Mouse (Mus musculus): ENCODE data around the gene Rab31.

Gene Rab31

GRCm38 (mm10) chr17:65783182-65784161, 10.9 kb upstream of the Rab31 start:
- in situ Hi-C loops (cut with MboI; ENCODE audit: low sequenced_read_pairs) = no loop called here

- in situ Hi-C loops (cut with MboI; ENCODE audit: low sequenced_read_pairs) = no loop called here
These were observed 10.1 kb upstream of the Rab31 start, which contains the start of gene Ppp4r1 for GRCm38 (mm10) chr17:65782551-65783141. Gene Ppp4r1, plus strand, starts transcription at chr17:65782573.

DNA sequence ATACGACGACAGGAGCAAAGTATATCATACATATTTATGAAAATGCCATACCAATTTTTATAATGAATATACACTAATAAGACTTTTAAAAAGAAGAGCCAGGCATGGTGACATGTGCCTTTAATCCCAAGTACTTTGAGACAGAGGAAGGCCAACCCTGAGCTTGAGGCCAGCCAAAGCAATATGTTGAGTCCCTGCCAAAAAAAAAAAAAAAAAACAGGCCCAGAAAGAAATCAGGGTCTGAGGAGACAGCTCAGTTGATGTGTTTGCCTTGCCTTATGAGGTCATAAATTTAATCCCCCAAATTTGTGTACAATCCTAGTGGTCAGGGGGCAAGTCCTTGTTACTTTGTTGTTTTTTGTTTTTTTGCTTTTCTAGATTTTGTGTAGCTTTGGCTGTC, 8.4 kb upstream of the Rab31 start:
- in situ Hi-C loops (cut with MboI; ENCODE audit: low sequenced_read_pairs) = no loop called here

GRCm38 (mm10) chr17:65777461-65777860, 4.9 kb upstream of the Rab31 start:
- in situ Hi-C loops (cut with MboI; ENCODE audit: low sequenced_read_pairs) = no loop called here

GRCm38 (mm10) chr17:65776228-65776627, 3.7 kb upstream of the Rab31 start:
- in situ Hi-C loops (cut with MboI; ENCODE audit: low sequenced_read_pairs) = no loop called here

GRCm38 (mm10) chr17:65774439-65774838, 1.9 kb upstream of the Rab31 start:
- in situ Hi-C loops (cut with MboI; ENCODE audit: low sequenced_read_pairs) = no loop called here

GRCm38 (mm10) chr17:65773617-65774016, 1.1 kb upstream of the Rab31 start:
- in situ Hi-C loops (cut with MboI; ENCODE audit: low sequenced_read_pairs) = no loop called here

DNA sequence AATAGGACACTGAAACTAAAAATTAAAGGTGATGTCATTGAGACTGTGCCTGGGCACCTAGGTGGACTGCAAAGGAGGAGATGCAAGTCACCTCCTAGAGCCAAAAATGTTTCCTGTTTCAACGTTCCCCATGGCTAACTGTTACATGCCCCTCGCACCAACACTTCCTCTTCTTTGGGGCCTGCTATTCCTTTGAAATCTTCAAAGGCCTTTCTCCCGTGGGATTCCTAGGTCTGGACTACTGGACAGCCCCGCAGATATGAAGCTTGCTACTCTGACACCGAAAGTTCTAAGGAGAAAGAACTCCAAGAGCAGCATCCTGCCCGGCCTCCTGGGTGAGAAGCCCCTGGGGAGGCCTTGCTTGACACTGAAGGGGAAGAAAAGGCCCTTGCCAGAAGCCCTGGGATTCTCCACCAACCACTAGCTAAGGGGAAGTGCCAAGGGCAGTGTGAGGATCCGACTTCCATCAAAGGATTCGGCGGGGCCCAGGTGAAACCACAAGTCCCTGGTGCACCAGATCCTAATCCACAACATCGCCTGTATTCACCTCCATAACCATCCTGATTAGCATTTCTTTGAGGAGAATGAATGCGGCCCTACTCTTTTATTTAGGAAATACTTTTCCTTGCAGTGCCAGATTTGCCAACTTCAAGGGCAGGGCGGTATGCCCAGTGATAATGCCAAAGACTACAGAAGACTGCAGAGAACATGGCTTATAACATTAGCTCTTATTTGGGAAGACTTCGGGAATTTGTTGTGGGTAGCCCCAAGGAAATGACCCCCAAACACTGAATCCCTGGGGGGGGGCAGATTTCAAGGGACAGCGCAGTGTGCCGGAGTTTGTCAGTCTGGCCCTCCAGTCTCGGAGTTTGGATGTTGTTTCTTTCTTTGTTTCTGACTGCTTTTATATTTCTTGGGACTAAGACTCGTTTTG, 1.3 kb downstream of the Rab31 start:
- in situ Hi-C loops (cut with MboI; ENCODE audit: low sequenced_read_pairs) = no loop called here

DNA sequence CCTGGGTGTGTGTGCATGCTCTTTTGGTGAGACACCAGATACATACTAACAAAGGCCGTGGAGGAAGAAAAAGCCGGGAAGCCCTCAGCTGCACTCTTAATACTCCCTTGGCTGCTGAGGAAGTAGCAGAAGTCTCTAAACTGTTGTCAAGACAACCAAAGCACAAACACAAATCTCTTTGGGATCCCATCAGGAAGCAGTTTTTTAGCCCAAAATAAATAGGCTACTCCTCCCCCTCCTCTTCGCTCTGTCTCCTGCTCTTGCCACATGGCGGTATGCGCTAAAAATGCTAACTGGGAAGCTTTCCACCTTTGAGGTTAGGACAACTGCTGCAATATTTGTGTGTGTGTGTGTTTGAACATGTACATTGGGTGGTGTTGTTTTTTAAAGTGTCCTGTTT, 4.1 kb downstream of the Rab31 start:
- in situ Hi-C loops (cut with MboI; ENCODE audit: low sequenced_read_pairs) = no loop called here

DNA sequence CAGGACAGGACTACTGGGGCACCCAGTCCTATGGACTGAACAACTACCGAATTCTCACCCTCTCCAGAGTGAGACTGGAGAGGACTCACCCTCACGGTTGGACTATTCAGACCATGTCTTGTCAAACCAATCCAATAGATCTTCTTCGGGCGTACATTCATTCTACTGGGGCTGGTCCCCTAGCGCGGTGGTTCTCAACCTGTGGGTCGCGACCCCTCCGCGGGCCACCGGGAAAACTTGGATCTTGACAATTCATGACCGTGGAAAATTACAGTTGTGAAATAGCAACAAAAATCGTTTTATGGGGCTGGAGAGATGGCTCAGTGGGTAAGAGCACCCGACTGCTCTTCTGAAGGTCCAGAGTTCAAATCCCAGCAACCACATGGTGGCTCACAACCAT, 9.3 kb downstream of the Rab31 start:
- in situ Hi-C loops (cut with MboI; ENCODE audit: low sequenced_read_pairs) = no loop called here

- in situ Hi-C loops (cut with MboI; ENCODE audit: low sequenced_read_pairs) = no loop called here
These were observed 15.4 kb downstream of the Rab31 start for GRCm38 (mm10) chr17:65757150-65757549.

DNA sequence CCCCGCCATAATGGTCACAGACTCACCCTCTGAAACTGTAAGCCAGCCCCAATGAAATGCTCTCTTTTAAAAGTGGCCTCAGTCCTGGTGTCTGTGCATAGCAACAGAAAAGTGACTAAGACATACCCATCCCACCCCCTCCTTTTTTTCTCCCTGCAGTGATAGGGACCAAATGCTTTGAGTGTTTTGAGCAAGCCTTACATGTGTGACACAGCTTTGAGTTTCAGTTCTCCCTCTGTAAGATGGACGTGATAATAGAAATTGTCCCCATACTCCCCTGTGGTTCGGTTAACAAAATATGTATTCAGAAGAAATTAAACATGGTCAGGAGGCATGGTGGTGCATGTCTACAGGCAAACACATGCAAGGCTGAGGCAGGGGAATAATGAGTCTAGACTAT, 16.7 kb downstream of the Rab31 start:
- in situ Hi-C loops (cut with MboI; ENCODE audit: low sequenced_read_pairs) = no loop called here

DNA sequence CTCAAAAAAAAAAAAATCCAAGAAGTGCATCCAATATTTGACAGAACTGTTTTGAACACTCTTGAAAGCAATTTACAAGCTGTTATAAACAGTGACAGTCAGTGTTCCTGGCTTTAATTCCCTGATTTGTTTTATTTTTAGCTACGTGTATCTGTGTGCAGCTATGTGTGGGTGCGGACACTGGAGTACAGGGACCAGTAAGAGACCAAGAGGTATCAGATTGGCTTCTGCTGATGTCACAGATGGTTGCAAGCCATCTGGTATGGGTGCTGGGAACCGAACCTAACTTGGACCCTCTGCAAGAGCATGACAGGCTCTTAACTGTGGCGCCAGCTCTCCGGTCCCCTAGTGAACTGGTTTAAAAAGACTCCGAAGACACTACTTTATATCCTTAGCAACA, 19.4 kb downstream of the Rab31 start:
- in situ Hi-C loops (cut with MboI; ENCODE audit: low sequenced_read_pairs) = no loop called here

- in situ Hi-C loops (cut with MboI; ENCODE audit: low sequenced_read_pairs) = no loop called here
These were observed 22.3 kb downstream of the Rab31 start for GRCm38 (mm10) chr17:65750301-65750700.

DNA sequence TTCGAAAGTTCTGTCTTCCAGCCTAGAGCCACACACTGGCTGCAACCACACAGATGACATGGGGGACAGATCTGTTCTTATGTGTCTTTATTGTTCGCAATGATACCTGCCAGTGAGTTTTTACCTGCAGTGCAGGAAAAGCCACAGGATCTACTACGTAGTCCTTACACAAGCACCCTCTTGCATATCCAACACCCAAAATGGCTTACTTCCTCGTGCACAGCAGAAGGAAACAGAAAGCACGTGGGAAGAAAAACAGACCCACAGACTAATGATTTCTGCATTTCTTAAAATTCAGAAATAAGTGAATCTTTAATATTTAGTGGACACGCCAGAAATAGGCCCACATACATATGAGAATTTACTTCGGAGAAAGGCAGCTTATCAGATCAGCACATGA, 22.7 kb downstream of the Rab31 start:
- in situ Hi-C loops (cut with MboI; ENCODE audit: low sequenced_read_pairs) = no loop called here

DNA sequence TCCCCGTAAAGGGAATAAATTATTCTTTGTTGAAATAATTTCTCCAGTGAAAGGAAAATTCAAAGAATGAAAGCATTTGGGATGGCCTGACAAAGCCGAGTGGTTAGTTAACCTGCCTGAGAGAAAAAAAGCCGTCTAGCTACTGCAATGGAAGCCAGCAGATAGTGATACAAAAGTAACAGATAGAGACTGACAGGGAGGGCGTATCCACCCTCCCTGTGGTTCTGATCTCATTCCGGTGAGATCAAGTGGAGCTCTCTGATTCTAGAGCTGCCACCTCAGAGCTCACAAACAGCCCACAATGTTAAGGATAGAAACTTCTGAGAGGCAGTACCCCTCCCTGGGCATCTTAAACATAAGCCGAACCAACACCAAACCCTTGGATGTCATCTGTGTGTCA, 23.6 kb downstream of the Rab31 start:
- in situ Hi-C loops (cut with MboI; ENCODE audit: low sequenced_read_pairs) = no loop called here

GRCm38 (mm10) chr17:65746314-65746713, 26.2 kb downstream of the Rab31 start:
- in situ Hi-C loops (cut with MboI; ENCODE audit: low sequenced_read_pairs) = no loop called here

DNA sequence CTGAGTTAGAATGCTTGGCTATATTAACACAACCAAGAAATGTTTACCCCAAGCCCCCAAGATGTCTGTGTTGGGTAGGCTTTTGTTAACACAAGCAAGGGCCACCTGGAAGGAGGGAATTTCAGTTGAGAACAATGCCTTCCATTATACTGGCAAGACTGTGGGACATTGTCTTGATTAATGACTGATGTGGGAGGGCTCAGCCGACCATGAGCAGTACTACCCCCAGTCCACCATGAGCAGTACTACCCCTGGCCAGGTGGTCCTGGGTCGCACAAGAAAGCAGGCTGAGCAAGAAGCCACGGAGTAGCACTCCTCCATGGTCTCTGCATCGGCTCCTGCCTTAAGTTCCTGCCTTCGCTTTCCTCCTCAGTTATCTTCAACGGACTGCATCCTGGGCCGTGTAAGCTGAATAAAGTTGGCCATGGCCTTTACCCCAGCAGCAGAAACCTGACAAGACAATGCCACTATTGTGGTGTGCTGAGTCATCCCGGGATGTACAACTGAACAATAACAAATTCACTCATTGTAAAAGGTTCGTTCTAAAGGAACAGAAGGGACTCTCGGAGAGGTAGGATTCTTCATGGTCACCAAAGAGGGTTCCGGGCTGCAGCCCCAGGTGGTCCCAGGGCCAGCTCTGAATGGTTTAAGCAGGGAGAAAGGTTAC, 28.8 kb downstream of the Rab31 start:
- in situ Hi-C loops (cut with MboI; ENCODE audit: low sequenced_read_pairs) = no loop called here

GRCm38 (mm10) chr17:65742969-65743368, 29.6 kb downstream of the Rab31 start:
- in situ Hi-C loops (cut with MboI; ENCODE audit: low sequenced_read_pairs) = no loop called here

DNA sequence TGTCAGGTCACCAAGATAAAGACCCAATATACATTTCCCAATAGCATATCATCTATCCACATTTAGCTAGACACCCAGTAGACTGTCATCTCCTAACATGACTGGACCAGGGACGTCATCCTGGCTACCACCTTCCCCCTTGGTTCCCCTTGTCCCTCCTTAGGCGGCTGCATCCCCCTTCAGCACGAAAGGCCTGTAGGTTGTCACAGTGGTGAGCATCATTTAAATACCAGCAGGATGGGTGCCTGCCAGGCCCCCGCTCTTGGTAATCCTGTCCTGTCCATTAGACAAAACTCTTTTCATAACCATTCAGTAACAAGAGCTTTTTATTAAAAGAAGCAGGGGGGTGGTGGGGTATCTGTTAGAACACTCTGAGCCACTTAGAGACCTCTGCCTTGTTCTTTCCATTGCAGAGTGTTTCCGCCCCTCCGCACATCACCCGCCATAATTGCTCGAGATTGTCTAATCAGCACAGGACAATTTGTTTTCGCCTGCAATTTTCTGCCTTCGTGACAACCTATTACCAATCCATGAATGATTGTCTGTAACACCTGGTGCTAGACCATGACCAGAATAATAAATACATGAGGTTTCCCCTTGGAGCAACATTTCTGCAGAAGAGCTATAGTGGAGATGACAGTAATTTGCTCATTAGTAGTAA, 30.2 kb downstream of the Rab31 start:
- in situ Hi-C loops (cut with MboI; ENCODE audit: low sequenced_read_pairs) = no loop called here
